Mouse (Mus musculus): ENCODE measurements at regions not wholly inside any gene's neighbourhood (a gene's known extent, or its start where the extent isn't known, plus 50 kb on each side); places are given as distances from the start of the nearest gene placed in this dataset.
A peak's percentile ranks its signal among the peaks of the same experiment; 100 is the strongest.

DNA sequence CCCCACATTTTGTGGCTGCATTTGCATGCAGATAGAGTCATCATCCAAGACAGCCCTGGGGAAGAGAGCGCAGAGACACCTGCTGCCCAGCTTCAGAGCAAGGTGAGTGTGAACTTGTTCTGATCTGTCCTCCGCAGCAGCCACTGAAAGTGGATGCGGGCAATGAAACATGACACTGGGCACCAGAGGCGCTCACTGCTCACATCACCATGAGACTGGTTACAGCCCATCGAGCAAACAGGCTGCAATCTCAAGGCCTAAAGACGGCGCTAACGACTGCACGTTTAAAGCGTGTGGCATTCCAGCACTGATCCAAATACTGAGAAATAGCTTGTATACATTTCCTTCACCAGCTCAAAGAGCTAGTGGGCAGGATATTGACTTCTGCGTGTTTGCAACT, 65.8 kb downstream of the Barhl2 start:
- DNase-seq: no peak
- Histone ChIP-seq H3K27me3 (replicated peaks; ENCODE audit: control insufficient read depth, insufficient read depth, low read length) (no peaks in the 10 kb centered on the region), H3K36me3 (ENCODE audit: control insufficient read depth, insufficient read depth, low read length) (no peaks in the 10 kb centered on the region), H3K27ac (ENCODE audit: insufficient read depth, low read depth, low read length) (no peak overlapping the region), H3K4me3 (ENCODE audit: insufficient read depth, low read depth, low read length) (no peak overlapping the region), H3K4me1 (ENCODE audit: control insufficient read depth, insufficient read depth, low read length) (no peaks in the 10 kb centered on the region)
- WGBS: 27% methylated on average over 11 of the region's 11 CpGs
- no peak for TF ChIP-seq CTCF (conservative IDR thresholded peaks at IDR 0.05; ENCODE audit: insufficient read depth, insufficient read length, low read depth, low read length)

DNA sequence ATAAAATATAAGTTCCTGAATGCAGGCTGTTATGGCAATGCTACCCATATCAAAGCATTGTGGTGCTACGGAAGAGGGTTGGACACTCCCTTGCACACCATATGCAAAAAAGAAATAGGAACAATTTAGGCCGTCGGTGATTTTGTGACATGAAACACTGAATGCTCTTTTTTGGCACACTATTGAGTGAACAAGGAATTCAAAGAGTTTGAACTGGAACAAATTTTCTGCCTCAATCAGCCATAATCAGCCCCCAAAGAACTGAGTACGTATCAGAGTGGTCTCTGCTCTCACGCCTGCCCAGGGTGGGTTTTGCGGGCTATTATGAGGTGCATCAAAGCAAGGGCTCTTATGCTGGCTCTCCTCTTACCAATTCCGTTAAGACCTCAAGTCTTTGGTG, 71.3 kb downstream of the Barhl2 start:
- DNase-seq: no peak
- 88% methylated on average over 7 of the region's 7 CpGs for WGBS
- Histone ChIP-seq H3K4me1 (ENCODE audit: control insufficient read depth, insufficient read depth, low read length) (no peaks in the 10 kb centered on the region), H3K4me3 (ENCODE audit: insufficient read depth, low read depth, low read length) (no peak overlapping the region), H3K27ac (ENCODE audit: insufficient read depth, low read depth, low read length) (no peak overlapping the region), H3K36me3 (ENCODE audit: control insufficient read depth, insufficient read depth, low read length) (no peaks in the 10 kb centered on the region), H3K27me3 (replicated peaks; ENCODE audit: control insufficient read depth, insufficient read depth, low read length) (no peaks in the 10 kb centered on the region)
- no peak for TF ChIP-seq POLR2A (IDR thresholded peaks at IDR 0.05; ENCODE audit: low read depth, low read length)
- TF ChIP-seq CTCF (conservative IDR thresholded peaks at IDR 0.05; ENCODE audit: insufficient read depth, insufficient read length, low read depth, low read length): no peak

DNA sequence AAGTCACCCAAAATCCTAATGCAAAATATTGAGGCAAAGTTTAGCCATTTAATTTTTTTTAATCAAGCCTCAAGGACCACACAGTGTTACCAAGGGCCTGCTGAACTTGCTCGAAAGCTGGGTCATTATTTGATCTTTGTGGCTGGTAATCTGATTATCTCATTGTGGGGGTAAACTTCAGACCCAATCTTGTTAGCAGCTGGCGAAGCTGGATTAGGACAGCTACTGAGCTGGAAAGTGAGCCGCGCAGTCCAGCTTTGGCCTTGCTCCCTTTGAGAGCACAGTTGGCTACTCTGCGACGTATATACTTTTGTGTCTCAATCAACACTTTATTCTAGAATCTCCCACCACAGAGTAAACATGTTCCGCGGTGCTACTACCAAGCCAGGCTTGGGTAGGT, 72.1 kb downstream of the Barhl2 start:
- no peak overlapping the region for H3K4me3 ChIP-seq (ENCODE audit: insufficient read depth, low read depth, low read length)
- WGBS: 79% methylated on average over 8 of the region's 8 CpGs
- TF ChIP-seq POLR2A (IDR thresholded peaks at IDR 0.05; ENCODE audit: low read depth, low read length) (no peak), CTCF (conservative IDR thresholded peaks at IDR 0.05; ENCODE audit: insufficient read depth, insufficient read length, low read depth, low read length) (no peak)
- H3K27me3 ChIP-seq (replicated peaks; ENCODE audit: control insufficient read depth, insufficient read depth, low read length): no peaks in the 10 kb centered on the region; the same call in 1 of the 2 replicates
- H3K27ac ChIP-seq (ENCODE audit: insufficient read depth, low read depth, low read length): no peak overlapping the region
- no peaks in the 10 kb centered on the region for H3K36me3 ChIP-seq (ENCODE audit: control insufficient read depth, insufficient read depth, low read length)
- no peaks in the 10 kb centered on the region for H3K4me1 ChIP-seq (ENCODE audit: control insufficient read depth, insufficient read depth, low read length)
- no peak for DNase-seq

DNA sequence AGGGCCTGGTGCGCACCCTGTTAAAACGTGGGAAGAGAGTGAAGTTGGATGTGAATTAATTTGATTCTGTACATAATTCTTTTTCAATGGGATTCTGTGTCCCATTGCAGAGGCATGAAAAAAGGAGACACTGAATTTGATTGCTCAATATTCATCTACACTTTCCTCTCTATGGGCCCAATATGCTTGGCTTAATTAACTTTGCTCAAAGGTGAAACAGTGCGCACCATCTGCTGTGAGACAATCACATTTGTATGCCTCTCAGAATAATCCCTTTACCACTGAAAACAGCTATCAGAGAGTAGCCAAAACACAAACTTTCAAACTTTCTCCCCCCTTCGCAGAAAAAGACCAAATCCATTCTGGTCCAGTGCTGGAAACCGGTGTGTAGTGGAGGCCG, 72.7 kb downstream of the Barhl2 start:
- H3K4me1 ChIP-seq (ENCODE audit: control insufficient read depth, insufficient read depth, low read length): no peaks in the 10 kb centered on the region
- no peak overlapping the region for H3K4me3 ChIP-seq (ENCODE audit: insufficient read depth, low read depth, low read length)
- WGBS: 70% methylated on average over 6 of the region's 6 CpGs
- H3K36me3 ChIP-seq (ENCODE audit: control insufficient read depth, insufficient read depth, low read length): no peaks in the 10 kb centered on the region
- DNase-seq: no peak
- H3K27me3 ChIP-seq (replicated peaks; ENCODE audit: control insufficient read depth, insufficient read depth, low read length): no peaks in the 10 kb centered on the region; the same call in 1 of the 2 replicates
- no peak for TF ChIP-seq CTCF (conservative IDR thresholded peaks at IDR 0.05; ENCODE audit: insufficient read depth, insufficient read length, low read depth, low read length)
- no peak for TF ChIP-seq POLR2A (IDR thresholded peaks at IDR 0.05; ENCODE audit: low read depth, low read length)
- H3K27ac ChIP-seq (ENCODE audit: insufficient read depth, low read depth, low read length): no peak overlapping the region

DNA sequence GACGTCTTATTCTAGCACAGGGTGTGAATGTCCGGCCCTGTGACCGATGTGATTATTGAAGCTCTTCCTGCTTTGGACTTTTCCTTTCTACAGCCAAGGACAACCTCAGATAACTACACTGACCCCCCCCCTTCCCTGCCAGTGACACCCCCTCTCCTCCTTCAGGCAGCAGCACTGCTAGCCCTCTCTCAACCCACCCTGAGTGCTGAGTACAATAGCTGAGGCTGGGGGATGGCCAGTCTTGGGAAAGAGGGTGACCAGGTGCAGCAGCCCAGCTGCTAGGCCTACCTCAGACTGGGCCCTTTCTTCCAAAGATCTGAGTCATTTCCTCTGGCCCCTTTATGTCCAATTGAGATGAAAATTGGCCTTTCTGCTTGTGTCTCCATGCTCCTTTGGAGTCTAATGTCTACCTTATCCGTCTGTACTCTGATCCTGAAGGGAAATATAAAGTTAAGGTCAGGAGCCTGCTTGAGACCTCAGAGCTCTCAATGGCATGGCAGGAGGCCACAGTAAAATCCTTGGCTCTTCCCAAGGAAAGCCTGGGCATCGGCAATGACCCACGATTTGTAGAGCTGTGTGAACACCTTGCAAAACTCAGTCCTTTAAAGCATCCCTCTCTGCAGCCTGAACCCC, 73.7 kb downstream of the Barhl2 start:
- Histone ChIP-seq H3K4me1 (ENCODE audit: control insufficient read depth, insufficient read depth, low read length) (no peaks in the 10 kb centered on the region), H3K4me3 (ENCODE audit: insufficient read depth, low read depth, low read length) (no peak overlapping the region), H3K27ac (ENCODE audit: insufficient read depth, low read depth, low read length) (no peak overlapping the region), H3K27me3 (replicated peaks; ENCODE audit: control insufficient read depth, insufficient read depth, low read length) (no peaks in the 10 kb centered on the region; the same call in 1 of the 2 replicates), H3K36me3 (ENCODE audit: control insufficient read depth, insufficient read depth, low read length) (no peaks in the 10 kb centered on the region)
- no peak for DNase-seq
- WGBS: 46% methylated on average over 6 of the region's 6 CpGs
- TF ChIP-seq CTCF (conservative IDR thresholded peaks at IDR 0.05; ENCODE audit: insufficient read depth, insufficient read length, low read depth, low read length) (no peak), POLR2A (IDR thresholded peaks at IDR 0.05; ENCODE audit: low read depth, low read length) (no peak)

DNA sequence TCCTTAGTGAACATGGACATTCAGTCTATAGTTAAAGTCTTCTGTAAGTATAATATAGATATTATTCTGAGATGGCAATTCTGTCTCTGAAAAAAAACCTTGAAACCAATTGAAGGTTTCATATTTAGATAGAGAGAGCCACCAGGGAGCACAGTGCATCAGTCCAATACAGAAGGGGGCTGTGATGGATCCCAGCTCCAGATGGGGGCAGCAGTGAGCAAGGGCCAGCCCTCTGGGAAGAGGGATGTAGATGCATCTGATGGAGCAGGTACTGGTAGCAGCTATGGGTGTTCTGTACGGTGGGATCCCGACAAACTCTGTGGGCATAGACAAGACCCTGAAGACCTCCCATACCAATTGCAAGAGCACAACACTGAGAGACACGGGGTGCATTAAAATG, 76.0 kb downstream of the Barhl2 start:
- DNase-seq: no peak
- H3K36me3 ChIP-seq (ENCODE audit: control insufficient read depth, insufficient read depth, low read length): no peaks in the 10 kb centered on the region
- H3K4me1 ChIP-seq (ENCODE audit: control insufficient read depth, insufficient read depth, low read length): no peaks in the 10 kb centered on the region
- TF ChIP-seq POLR2A (IDR thresholded peaks at IDR 0.05; ENCODE audit: low read depth, low read length): no peak
- peak; percentile 36; the same call in 1 of the 2 replicates for TF ChIP-seq CTCF (conservative IDR thresholded peaks at IDR 0.05; ENCODE audit: insufficient read depth, insufficient read length, low read depth, low read length)
- no peak overlapping the region for H3K27ac ChIP-seq (ENCODE audit: insufficient read depth, low read depth, low read length)
- H3K4me3 ChIP-seq (ENCODE audit: insufficient read depth, low read depth, low read length): no peak overlapping the region
- WGBS: 85% methylated on average over 3 of the region's 3 CpGs
- no peaks in the 10 kb centered on the region; the same call in 1 of the 2 replicates for H3K27me3 ChIP-seq (replicated peaks; ENCODE audit: control insufficient read depth, insufficient read depth, low read length)

DNA sequence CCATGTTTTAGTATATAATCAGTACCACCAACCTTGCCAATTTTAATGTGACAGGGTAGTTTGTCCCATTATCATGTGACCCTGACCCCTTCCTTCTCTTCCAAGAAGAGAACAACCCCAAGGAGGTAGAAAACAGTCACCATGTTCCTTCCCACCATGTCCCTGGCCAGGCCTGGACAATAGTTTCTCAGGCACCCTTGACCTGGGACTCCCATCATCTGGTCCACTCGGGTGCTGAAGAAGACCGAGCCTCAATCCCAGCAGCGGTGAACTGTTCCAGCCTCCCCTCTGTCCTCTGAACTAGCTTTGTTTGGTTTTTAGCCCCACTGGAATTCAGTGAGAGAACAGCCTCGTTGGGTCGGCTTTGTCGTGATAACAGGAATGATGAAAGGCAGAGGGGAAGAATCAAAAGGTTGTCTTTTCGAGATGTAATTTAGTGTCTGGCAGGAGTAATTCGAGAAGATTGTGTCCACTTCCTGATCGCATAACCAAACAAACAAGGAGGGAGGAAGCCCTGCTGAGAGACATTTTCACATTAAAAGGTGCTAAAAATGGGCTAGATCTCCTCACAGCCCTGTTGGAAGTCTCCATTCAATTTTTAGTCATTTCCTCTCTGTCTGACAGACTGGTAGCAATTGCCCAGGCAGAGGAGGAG, 77.2 kb downstream of the Barhl2 start:
- WGBS: 15% methylated on average over 9 of the region's 9 CpGs
- DNase-seq: no peak
- Histone ChIP-seq H3K27ac (ENCODE audit: insufficient read depth, low read depth, low read length) (no peak overlapping the region), H3K36me3 (ENCODE audit: control insufficient read depth, insufficient read depth, low read length) (no peaks in the 10 kb centered on the region), H3K4me1 (ENCODE audit: control insufficient read depth, insufficient read depth, low read length) (no peaks in the 10 kb centered on the region), H3K27me3 (replicated peaks; ENCODE audit: control insufficient read depth, insufficient read depth, low read length) (no peaks in the 10 kb centered on the region; the same call in 1 of the 2 replicates), H3K4me3 (ENCODE audit: insufficient read depth, low read depth, low read length) (no peak overlapping the region)
- TF ChIP-seq POLR2A (IDR thresholded peaks at IDR 0.05; ENCODE audit: low read depth, low read length) (no peak), CTCF (conservative IDR thresholded peaks at IDR 0.05; ENCODE audit: insufficient read depth, insufficient read length, low read depth, low read length) (no peak)

Data from kidney, adult 2 months (tissue).